Comparison of ENCODE assay signal across 22 mouse cellular contexts in genomic region chr3:131126438-131126837, GRCm38 (mm10). TPM values are rescaled to one million over a fixed set of nuclear protein-coding genes. Genes with fewer than 3 reads are reported as not detected.
A peak's percentile ranks its signal among the peaks of the same experiment; 100 is the strongest.
DNase-seq lines count a peak whose midpoint lies in the region; ATAC-seq and TF ChIP-seq lines count a peak whose summit lies in the region.
"Had no signal": no experiment of that assay in that cellular context is flagged by ENCODE, and none has a peak within 500 bp of the region (broad histone marks: within the 10 kb centered on the region; RNA-seq: fewer than 3 reads in every experiment).

No protein-coding gene starts in this region.

- no peak overlapping the region for H3K4me2 ChIP-seq in liver, postnatal 0 days (ENCODE audit: low read depth, low read length)
- H3K4me2 ChIP-seq in liver, embryonic 11.5 days = no peak overlapping the region
- H3K4me2 ChIP-seq in hindbrain, embryonic 14.5 days (replicated peaks) = no peak overlapping the region

- H3K9ac ChIP-seq in liver, postnatal 0 days (replicated peaks) = no peak overlapping the region
- no peak overlapping the region for H3K9ac ChIP-seq in liver, embryonic 11.5 days (ENCODE audit: low read depth, low read length)
- no peak overlapping the region for H3K9ac ChIP-seq in hindbrain, embryonic 14.5 days

- H3K4me1 ChIP-seq in liver, postnatal 0 days (ENCODE audit: insufficient read depth) = peaks cover 4% of the 10 kb centered on the region; the same call in 1 of the 2 replicates
- no peaks in the 10 kb centered on the region for H3K4me1 ChIP-seq in liver, embryonic 11.5 days (replicated peaks; ENCODE audit: control insufficient read depth, insufficient read depth, low read length)
- H3K4me1 ChIP-seq in hindbrain, embryonic 14.5 days (replicated peaks; ENCODE audit: control insufficient read depth, insufficient read depth, low read length) = no peaks in the 10 kb centered on the region

- H3K27ac ChIP-seq in liver, postnatal 0 days (ENCODE audit: low read depth) = no peak overlapping the region
- no peak overlapping the region for H3K27ac ChIP-seq in liver, embryonic 11.5 days (ENCODE audit: low read depth, low read length)
- no peak overlapping the region for H3K27ac ChIP-seq in hindbrain, embryonic 14.5 days

- DNase-seq in liver, postnatal 0 days = no peak
- DNase-seq in liver, embryonic 11.5 days (ENCODE audit: low spot score) = no peak
- peak; percentile 57 for DNase-seq in T-cell, adult 2 months (ENCODE audit: low spot score)
- peak; percentile 26 for DNase-seq in adipocyte (ENCODE audit: low spot score)
- peak; percentile 62 for DNase-seq in naive thymus-derived CD4-positive, alpha-beta T cell, adult 2 months (ENCODE audit: low read depth)
- no peak for DNase-seq in hindbrain, embryonic 14.5 days (ENCODE audit: low spot score)
- DNase-seq in heart, adult 9 months (ENCODE audit: low spot score in 2 of 2) = no peak
- DNase-seq in ovary, postnatal 10 days (ENCODE audit: low spot score) = no peak
- DNase-seq: adrenal gland, adult 2 months; adrenal gland, adult 8-10 months; adrenal gland, postnatal 10 days; adrenal gland, postnatal 14 days; adrenal gland, postnatal 25 days; adrenal gland, postnatal 36 days; B cell, adult 2 months; cerebellum, adult 11 months; cerebellum, adult 11-12 months; cerebellum, adult 18-20 months; cerebellum, adult 2 months had no signal

- no peaks in the 10 kb centered on the region for H3K36me3 ChIP-seq in liver, postnatal 0 days (replicated peaks; ENCODE audit: insufficient read depth, low read length)
- H3K36me3 ChIP-seq in liver, embryonic 11.5 days (ENCODE audit: control insufficient read depth, insufficient read depth, low read length) = no peaks in the 10 kb centered on the region
- H3K36me3 ChIP-seq in hindbrain, embryonic 14.5 days (replicated peaks; ENCODE audit: control insufficient read depth, insufficient read depth) = no peaks in the 10 kb centered on the region
- H3K36me3 ChIP-seq: G1E had no signal

- WGBS in liver, postnatal 0 days (ENCODE audit: insufficient replicate concordance) = 57% methylated on average over 4 of the region's 4 CpGs
- WGBS in liver, embryonic 11.5 days = 85% methylated on average over 4 of the region's 4 CpGs
- 97% methylated on average over 4 of the region's 4 CpGs for WGBS in hindbrain, embryonic 14.5 days

- H3K27me3 ChIP-seq in liver, postnatal 0 days (ENCODE audit: insufficient read depth, low read length) = no peaks in the 10 kb centered on the region
- no peaks in the 10 kb centered on the region for H3K27me3 ChIP-seq in liver, embryonic 11.5 days (replicated peaks; ENCODE audit: control insufficient read depth, insufficient read depth, low read length)
- H3K27me3 ChIP-seq in hindbrain, embryonic 14.5 days (ENCODE audit: control insufficient read depth, insufficient read depth, low read length) = no peaks in the 10 kb centered on the region
- H3K27me3 ChIP-seq: CH12.LX, Patski had no signal

- no peaks in the 10 kb centered on the region for H3K9me3 ChIP-seq in liver, postnatal 0 days (ENCODE audit: low read length)
- no peaks in the 10 kb centered on the region for H3K9me3 ChIP-seq in liver, embryonic 11.5 days (ENCODE audit: control insufficient read depth, low read length)
- no peaks in the 10 kb centered on the region for H3K9me3 ChIP-seq in hindbrain, embryonic 14.5 days (ENCODE audit: control insufficient read depth, low read length)

- no peak overlapping the region for H3K4me3 ChIP-seq in liver, postnatal 0 days (ENCODE audit: low read depth, low read length)
- no peak overlapping the region for H3K4me3 ChIP-seq in liver, embryonic 11.5 days (ENCODE audit: low read depth, low read length)
- no peak overlapping the region for H3K4me3 ChIP-seq in hindbrain, embryonic 14.5 days (replicated peaks; ENCODE audit: low read length)

- no peak for TF ChIP-seq EP300 in liver, postnatal 0 days (IDR thresholded peaks at IDR 0.05; ENCODE audit: low read depth)

- no peak for TF ChIP-seq CTCF in liver, postnatal 0 days (IDR thresholded peaks at IDR 0.05; ENCODE audit: low read depth)

- 0 out of 2 replicates have a peak, but pooled peaks have one; percentile 49 for ATAC-seq in liver, postnatal 0 days
- no peak for ATAC-seq in liver, embryonic 11.5 days (replicated peaks; ENCODE audit: low FRiP score)
- ATAC-seq in hindbrain, embryonic 14.5 days (ENCODE audit: low FRiP score) = no peak
- ATAC-seq: Patski had no signal

RNA-seq across cellular contexts. Expression of gene Lef1, which starts 16.2 kb away (rescaled TPM):
- 2.0 and 2.2 TPM in 2 replicates for polyA plus RNA-seq in liver, postnatal 0 days (2015; fragmentation: Nextera tagmentation; extraction: Ambion mirVana)
- polyA plus RNA-seq in liver, embryonic 11.5 days (2014; fragmentation: Nextera tagmentation; extraction: Ambion mirVana) = 4.0 and 5.0 TPM in 2 replicates
- 9.8 and 10.3 TPM in 2 replicates for polyA plus RNA-seq in hindbrain, embryonic 14.5 days (2014; fragmentation: Nextera tagmentation; extraction: Ambion mirVana)
- polyA plus RNA-seq: G1E had no signal

Comparison
In these comparisons a context has a peak if more than half of its experiments do, and no peak if none do; other contexts are left out.
1. DNase-seq: peak in T-cell, adult 2 months (single experiment), adipocyte (single experiment) and naive thymus-derived CD4-positive, alpha-beta T cell, adult 2 months (single experiment); none in liver, postnatal 0 days (single experiment), liver, embryonic 11.5 days (single experiment), hindbrain, embryonic 14.5 days (single experiment), heart, adult 9 months (0 of 2) and ovary, postnatal 10 days (single experiment).